Mouse (Mus musculus) hindbrain, postnatal 0 days (tissue): ENCODE measurements at regions not wholly inside any gene's neighbourhood (a gene's known extent, or its start where the extent isn't known, plus 50 kb on each side); places are given as distances from the start of the nearest gene placed in this dataset.

Source experiments
- ATAC-seq: fragments of 200-750 bp; cut with Nextera tagmentation; 2 replicates; pipeline ENCODE4 v1.8.0; 2017; ENCODE audit warnings: mild to moderate bottlenecking, moderate TSS enrichment, moderate library complexity
- DNase-seq: peaks from one replicate; pipeline ENCODE4 v3.0.0-alpha.2; 2015; ENCODE audit warnings: low spot score
- H3K27ac ChIP-seq: fragments of 300-500 bp; sonication (generic); 2 replicates; pipeline ENCODE4 v1.5.1; 2014; ENCODE audit warnings: mild to moderate bottlenecking
- H3K27me3 ChIP-seq: fragments of 300-500 bp; sonication (generic); 2 replicates; pipeline ENCODE4 v1.6.1; 2014; ENCODE audit warnings: low read length, mixed read lengths; ENCODE audit not compliant: insufficient read depth
- H3K36me3 ChIP-seq: fragments of 300-500 bp; sonication (generic); 2 replicates; pipeline ENCODE4 v1.6.1; 2014; ENCODE audit warnings: low read length, mixed read lengths; ENCODE audit not compliant: insufficient read depth
- H3K4me1 ChIP-seq: fragments of 300-500 bp; sonication (generic); 2 replicates; pipeline ENCODE4 v1.6.1; 2014; ENCODE audit warnings: antibody characterized with exemption, low read length, mixed read lengths; ENCODE audit not compliant: insufficient read depth
- H3K4me2 ChIP-seq: fragments of 300-500 bp; sonication (generic); 2 replicates; pipeline ENCODE4 v1.6.1; 2014; ENCODE audit warnings: low read depth, mild to moderate bottlenecking, low read length, moderate library complexity, mixed read lengths
- H3K4me3 ChIP-seq: fragments of 300-500 bp; sonication (generic); 2 replicates; pipeline ENCODE4 v1.5.1; 2014; ENCODE audit warnings: low read length
- H3K9ac ChIP-seq: fragments of 300-500 bp; sonication (generic); replicated peaks from 2 replicates; pipeline ENCODE4 v1.6.1; 2014; ENCODE audit warnings: mild to moderate bottlenecking, low read length, moderate library complexity, mixed read lengths
- H3K9me3 ChIP-seq: fragments of 300-500 bp; sonication (generic); 2 replicates; pipeline ENCODE4 v1.6.1; 2016; ENCODE audit warnings: low read length, mixed read lengths
- CTCF ChIP-seq: IDR thresholded peaks from 2 replicates; pipeline ENCODE4 v1.5.1; 2016; ENCODE audit warnings: antibody characterized with exemption, control low read depth, low read depth
- WGBS: fragments of 180-500 bp; shearing (Covaris S2); extraction: QIAGEN DNeasy Blood & Tissue Kit; methylation state at CpG from one replicate; pipeline ENCODE4 v1.1.7; 2014; 5-methylcytosine and 5-hydroxymethylcytosine counted together

DNA sequence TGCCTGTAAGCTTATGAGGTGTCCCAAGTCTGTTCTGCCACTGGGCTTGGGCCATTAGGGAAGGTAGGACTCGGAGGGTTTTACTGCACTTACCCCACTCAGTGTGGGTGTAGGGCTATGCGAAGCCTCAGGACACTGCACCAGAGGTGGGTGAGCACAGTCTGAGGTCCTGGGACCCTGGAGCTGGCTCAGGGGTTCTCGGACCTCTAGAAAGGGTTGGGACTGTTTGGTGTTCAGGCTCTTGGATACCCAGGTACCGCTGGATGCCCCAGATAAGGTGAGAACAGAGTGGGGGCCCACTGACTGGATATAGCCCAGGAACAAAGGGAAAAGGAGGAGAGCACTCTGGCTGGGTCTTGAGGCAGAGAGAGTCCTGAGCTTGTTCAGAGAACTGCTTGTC, 522.7 kb upstream of the Pabpc4l start:
- no peak overlapping the region for H3K27ac ChIP-seq

DNA sequence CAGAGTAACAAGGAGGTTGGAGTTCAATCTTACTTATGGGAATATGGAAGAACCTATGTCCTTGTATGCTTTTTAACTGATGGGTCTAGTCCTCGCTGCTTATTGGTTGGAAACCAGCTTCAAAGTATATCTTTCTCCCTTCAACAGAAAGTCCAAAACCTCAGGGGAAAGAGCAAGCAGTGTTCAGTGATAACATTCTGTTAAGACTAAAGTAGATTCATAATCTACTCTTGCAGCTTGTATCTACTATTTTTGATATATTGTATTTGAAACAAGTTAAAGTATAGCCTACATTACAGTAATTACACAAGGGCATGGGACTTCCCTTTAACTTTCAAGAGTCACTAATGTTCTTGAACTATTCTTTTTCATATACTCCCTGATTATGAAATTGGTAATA, 522.0 kb upstream of the Pabpc4l start:
- no peak for ATAC-seq
- no peaks in the 10 kb centered on the region for H3K36me3 ChIP-seq

More for the DNA sequence above, 522.7 kb upstream of the Pabpc4l start:
- WGBS = 87% methylated on average over 4 of the region's 4 CpGs
- Histone ChIP-seq H3K27me3 (no peaks in the 10 kb centered on the region), H3K9ac (no peak overlapping the region), H3K4me1 (no peaks in the 10 kb centered on the region), H3K4me3 (no peak overlapping the region), H3K9me3 (no peaks in the 10 kb centered on the region), H3K4me2 (no peak overlapping the region), H3K36me3 (no peaks in the 10 kb centered on the region)
- ATAC-seq (no peak), DNase-seq (no peak)
- TF ChIP-seq CTCF = no peak

DNA sequence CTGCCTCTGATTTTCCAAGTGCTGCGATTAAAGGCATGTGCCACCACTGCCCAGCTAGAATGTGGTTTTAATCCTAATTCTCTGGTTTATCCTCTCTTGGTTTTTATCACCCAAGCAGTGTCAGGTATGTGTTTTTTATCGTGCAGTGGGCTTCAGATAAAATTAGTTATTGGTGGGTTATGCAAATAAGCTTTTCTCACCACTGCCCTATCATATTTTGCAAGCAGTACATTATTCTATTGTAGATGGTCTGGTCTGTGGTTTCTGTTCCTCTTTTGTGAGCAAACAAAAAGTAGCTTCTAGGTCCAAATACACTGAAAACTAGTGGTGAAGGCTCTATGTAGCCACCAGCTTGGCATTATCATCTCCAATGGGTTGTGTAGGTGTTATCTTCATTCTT, 503.4 kb upstream of the Pabpc4l start:
- 73% methylated on average over 2 of the region's 2 CpGs for WGBS
- DNase-seq = no peak
- Histone ChIP-seq H3K9me3 (no peaks in the 10 kb centered on the region), H3K36me3 (no peaks in the 10 kb centered on the region), H3K4me3 (no peak overlapping the region), H3K27me3 (no peaks in the 10 kb centered on the region), H3K4me2 (no peak overlapping the region), H3K9ac (no peak overlapping the region), H3K4me1 (no peaks in the 10 kb centered on the region), H3K27ac (no peak overlapping the region)
- TF ChIP-seq CTCF = no peak
- ATAC-seq = no peak

More for the DNA sequence above, 522.0 kb upstream of the Pabpc4l start:
- H3K27me3 ChIP-seq = no peaks in the 10 kb centered on the region
- H3K4me2 ChIP-seq = no peak overlapping the region
- no peak overlapping the region for H3K27ac ChIP-seq
- no peak for TF ChIP-seq CTCF
- H3K4me3 ChIP-seq = no peak overlapping the region
- H3K9ac ChIP-seq = no peak overlapping the region
- 86% methylated on average over 1 of the region's 1 CpGs for WGBS
- no peaks in the 10 kb centered on the region for H3K9me3 ChIP-seq
- H3K4me1 ChIP-seq = no peaks in the 10 kb centered on the region
- DNase-seq = no peak

DNA sequence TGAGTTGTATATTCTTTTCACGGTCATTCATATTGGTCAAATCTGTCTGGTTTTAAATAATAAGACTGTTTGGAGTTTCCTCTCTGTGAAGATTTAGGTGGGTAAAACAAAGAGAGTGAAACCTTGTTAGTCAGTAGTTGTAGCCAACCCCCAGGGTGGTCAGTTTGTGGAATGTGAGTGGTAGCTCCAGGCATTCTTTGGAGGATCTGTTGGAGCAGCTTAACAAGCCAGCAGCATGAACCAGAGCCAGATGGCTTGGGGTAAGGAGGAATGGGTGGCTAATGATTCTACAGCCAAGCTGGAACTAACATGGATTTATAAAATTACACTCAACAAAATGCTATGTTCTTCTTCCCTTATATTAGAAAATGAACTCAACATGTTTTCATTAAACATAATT, 489.7 kb upstream of the Pabpc4l start:
- no peak for ATAC-seq
- no peak for TF ChIP-seq CTCF
- H3K4me2 ChIP-seq = no peak overlapping the region
- H3K9ac ChIP-seq = no peak overlapping the region
- no peaks in the 10 kb centered on the region for H3K4me1 ChIP-seq
- H3K4me3 ChIP-seq = no peak overlapping the region
- H3K36me3 ChIP-seq = no peaks in the 10 kb centered on the region
- H3K9me3 ChIP-seq = no peaks in the 10 kb centered on the region
- 90% methylated on average over 1 of the region's 1 CpGs for WGBS
- DNase-seq = no peak
- no peaks in the 10 kb centered on the region for H3K27me3 ChIP-seq
- H3K27ac ChIP-seq = no peak overlapping the region

DNA sequence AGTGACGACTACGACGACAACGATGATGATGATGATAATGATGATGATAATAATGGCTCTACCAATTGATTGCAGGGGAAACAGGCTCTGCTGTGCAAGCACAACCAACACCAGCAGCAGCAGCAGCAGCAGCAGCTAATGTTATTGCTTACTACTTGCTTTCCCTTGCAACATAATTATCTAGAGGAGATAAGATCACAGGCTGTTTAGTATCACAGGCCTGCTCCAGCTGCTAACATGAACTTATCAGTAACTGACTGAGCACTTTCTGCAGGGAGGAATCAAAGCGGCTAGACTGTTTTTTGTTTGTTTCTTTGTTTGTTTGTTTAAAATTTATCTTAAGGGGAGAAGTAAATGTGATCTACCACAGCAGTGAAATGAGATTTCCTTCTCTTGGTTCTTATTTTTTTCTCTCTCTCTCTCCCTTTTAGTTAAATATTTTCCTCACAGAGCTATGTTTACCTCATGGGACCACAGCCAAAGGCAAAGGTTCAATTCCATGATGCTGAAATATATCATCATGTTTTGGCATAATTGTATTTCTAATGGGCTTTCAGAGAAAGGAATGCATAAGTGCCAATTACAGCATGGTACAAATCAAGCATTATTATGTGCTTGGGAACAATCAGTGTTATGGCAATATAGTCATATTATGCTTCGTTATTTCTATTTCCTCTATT, 443.2 kb upstream of the Pabpc4l start:
- no peak overlapping the region for H3K4me3 ChIP-seq
- H3K27me3 ChIP-seq = no peaks in the 10 kb centered on the region
- no peaks in the 10 kb centered on the region for H3K4me1 ChIP-seq
- H3K27ac ChIP-seq = no peak overlapping the region
- no peaks in the 10 kb centered on the region for H3K9me3 ChIP-seq
- WGBS = 75% methylated on average over 6 of the region's 6 CpGs
- DNase-seq (no peak), ATAC-seq (no peak)
- H3K4me2 ChIP-seq = no peak overlapping the region
- H3K36me3 ChIP-seq = no peaks in the 10 kb centered on the region
- no peak overlapping the region for H3K9ac ChIP-seq
- no peak for TF ChIP-seq CTCF

GRCm38 (mm10) chr3:46875848-46876247, 427.8 kb upstream of the Pabpc4l start:
- H3K4me1 ChIP-seq = no peaks in the 10 kb centered on the region
- DNase-seq (no peak), ATAC-seq (no peak)
- H3K27ac ChIP-seq = no peak overlapping the region
- no peak overlapping the region for H3K4me3 ChIP-seq
- no peak overlapping the region for H3K4me2 ChIP-seq
- H3K9me3 ChIP-seq = no peaks in the 10 kb centered on the region
- TF ChIP-seq CTCF = no peak
- no peak overlapping the region for H3K9ac ChIP-seq
- 93% methylated on average over 1 of the region's 1 CpGs for WGBS
- H3K27me3 ChIP-seq = no peaks in the 10 kb centered on the region
- H3K36me3 ChIP-seq = no peaks in the 10 kb centered on the region

DNA sequence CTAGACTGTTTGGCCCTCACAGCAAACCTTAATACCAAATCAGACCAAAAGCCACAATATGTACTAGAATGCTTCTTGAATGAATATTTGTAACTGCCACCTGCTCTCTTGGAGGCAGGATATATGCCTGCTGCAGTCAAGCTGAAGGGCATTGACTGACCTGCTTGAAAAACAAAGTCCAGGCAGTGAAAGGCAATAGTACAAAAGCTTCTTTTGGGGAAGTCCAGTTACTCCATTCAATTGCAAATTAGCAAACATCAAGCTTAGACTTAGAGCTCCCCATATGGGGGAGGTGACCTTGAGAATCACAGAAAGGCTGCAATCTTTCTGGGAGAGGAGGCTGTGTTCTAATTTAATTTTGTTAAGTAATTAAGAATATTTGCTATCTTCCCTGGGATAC, 422.9 kb upstream of the Pabpc4l start:
- Histone ChIP-seq H3K36me3 (no peaks in the 10 kb centered on the region), H3K27ac (no peak overlapping the region), H3K4me1 (no peaks in the 10 kb centered on the region), H3K4me2 (no peak overlapping the region), H3K4me3 (no peak overlapping the region), H3K9ac (no peak overlapping the region), H3K27me3 (no peaks in the 10 kb centered on the region), H3K9me3 (no peaks in the 10 kb centered on the region)
- no peak for TF ChIP-seq CTCF
- ATAC-seq (no peak), DNase-seq (no peak)
